Mouse (Mus musculus) layer of hippocampus, adult 2 months (tissue): Measurements from ENCODE around the gene Zfp213. TPM values are rescaled to one million over a fixed set of nuclear protein-coding genes. Genes with fewer than 3 reads are reported as not detected.
"Not testable (repeated sequence)": the region's sequence is repeated elsewhere in the genome, so short reads cannot be mapped to it uniquely, and the experiment has no call there.

Source experiments
- DNase-seq, 2 experiments: peaks; one replicate each; pipeline ENCODE4 v3.0.0; 2022; ENCODE audit warnings: low spot score in 2 of 2
- H3K27ac ChIP-seq: fragments of 200-600 bp; 2 replicates; pipeline ENCODE4 v1.8.1; 2022
- H3K4me3 ChIP-seq: fragments of 200-600 bp; 2 replicates; pipeline ENCODE4 v1.8.1; 2022; ENCODE audit warnings: mild to moderate bottlenecking
- CTCF ChIP-seq: fragments of 200-600 bp; conservative IDR thresholded peaks from 2 replicates; pipeline ENCODE4 v1.8.1; 2022; ENCODE audit warnings: antibody characterized with exemption, mild to moderate bottlenecking, moderate library complexity
- total RNA-seq, 2 experiments: library from RNA; stranded (reverse); gene quantifications; 2 replicates each; pipeline ENCODE4 v1.2.3; 2021

The Zfp213 gene
- total RNA-seq, 2 experiments from 2014 or later, result 5.7 to 6.9 TPM

GRCm38 (mm10) chr17:23598582-23599552, 34.8 kb upstream of the Zfp213 start, which contains the start of gene Zfp13:
TSS of gene Zfp13 (minus strand) at chr17:23599487.
- peak; percentile 68 to 90 for DNase-seq
- H3K27ac ChIP-seq, result peak within 1 kb of the TSS; percentile 88
- peak within 1 kb of the TSS; percentile 48 for H3K4me3 ChIP-seq
- TF ChIP-seq CTCF, result no peak

DNA sequence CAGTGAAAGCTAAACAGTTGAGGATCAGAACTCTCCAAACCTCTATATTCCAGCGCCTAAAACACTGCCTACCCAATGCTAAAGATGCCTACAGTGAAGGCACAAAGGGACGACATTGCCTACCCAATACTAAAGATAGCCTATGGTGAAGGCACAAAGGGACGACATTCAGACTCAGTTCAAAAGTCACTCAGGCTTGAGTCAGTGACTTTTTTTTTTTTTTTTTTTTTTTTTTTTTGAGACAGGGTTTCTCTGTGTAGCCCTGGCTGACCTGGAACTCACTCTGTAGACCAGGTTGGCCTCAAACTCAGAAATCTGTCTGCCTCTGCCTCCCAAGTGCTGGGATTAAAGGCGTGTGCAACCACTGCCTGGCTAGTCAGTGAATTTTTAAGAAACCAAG, 31.1 kb upstream of the Zfp213 start:
- not testable (repeated sequence) for DNase-seq, H3K4me3 ChIP-seq, H3K27ac ChIP-seq

GRCm38 (mm10) chr17:23592926-23593300, 28.9 kb upstream of the Zfp213 start:
- no peak for DNase-seq
- peak overlapping the region; percentile 66 for H3K4me3 ChIP-seq
- TF ChIP-seq CTCF, result no peak
- H3K27ac ChIP-seq, result peak overlapping the region; percentile 91

DNA sequence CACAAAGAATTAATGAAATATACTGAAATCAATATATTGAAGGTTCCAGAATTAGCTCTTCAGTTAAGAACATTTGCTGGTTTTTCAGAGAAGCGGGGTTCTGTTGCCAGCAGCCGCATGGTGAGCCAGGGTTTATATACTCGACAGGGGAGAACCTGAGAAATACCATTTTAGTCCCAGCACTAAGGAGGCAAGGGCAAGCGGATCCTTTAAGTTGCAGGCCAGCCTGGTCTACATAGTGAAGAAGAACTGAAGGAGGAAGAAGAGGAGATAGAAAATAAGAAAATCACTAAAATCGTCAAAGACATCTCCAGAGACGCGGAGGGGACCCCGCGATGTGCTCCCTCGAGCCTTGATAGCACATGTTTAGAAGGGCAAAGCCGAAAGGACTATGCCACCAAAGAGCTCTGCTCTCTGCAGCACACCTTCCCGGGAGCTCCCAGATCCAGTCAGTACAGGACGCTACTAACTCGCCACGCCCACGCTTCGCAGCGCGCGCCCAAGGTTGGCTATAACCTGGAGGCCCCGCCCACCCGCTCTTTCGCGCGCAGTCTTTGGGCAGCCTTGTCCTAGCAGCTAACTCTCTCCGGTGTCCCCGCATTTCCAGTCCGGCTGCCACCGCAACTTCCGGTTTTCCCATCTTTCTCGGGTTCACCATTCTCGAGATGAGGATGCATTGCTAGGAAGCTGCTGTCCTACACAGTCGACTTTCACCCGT, 28.3 kb upstream of the Zfp213 start:
- Histone ChIP-seq H3K27ac (peak overlapping the region; percentile 91), H3K4me3 (peak overlapping the region; percentile 66)
- DNase-seq, result peak; percentile 94 to 95
- TF ChIP-seq CTCF, result no peak

- Histone ChIP-seq H3K27ac (no peak overlapping the region), H3K4me3 (no peak overlapping the region)
- no peak for TF ChIP-seq CTCF
- no peak for DNase-seq
Observed at GRCm38 (mm10) chr17:23587253-23587652, 23.2 kb upstream of the Zfp213 start.

DNA sequence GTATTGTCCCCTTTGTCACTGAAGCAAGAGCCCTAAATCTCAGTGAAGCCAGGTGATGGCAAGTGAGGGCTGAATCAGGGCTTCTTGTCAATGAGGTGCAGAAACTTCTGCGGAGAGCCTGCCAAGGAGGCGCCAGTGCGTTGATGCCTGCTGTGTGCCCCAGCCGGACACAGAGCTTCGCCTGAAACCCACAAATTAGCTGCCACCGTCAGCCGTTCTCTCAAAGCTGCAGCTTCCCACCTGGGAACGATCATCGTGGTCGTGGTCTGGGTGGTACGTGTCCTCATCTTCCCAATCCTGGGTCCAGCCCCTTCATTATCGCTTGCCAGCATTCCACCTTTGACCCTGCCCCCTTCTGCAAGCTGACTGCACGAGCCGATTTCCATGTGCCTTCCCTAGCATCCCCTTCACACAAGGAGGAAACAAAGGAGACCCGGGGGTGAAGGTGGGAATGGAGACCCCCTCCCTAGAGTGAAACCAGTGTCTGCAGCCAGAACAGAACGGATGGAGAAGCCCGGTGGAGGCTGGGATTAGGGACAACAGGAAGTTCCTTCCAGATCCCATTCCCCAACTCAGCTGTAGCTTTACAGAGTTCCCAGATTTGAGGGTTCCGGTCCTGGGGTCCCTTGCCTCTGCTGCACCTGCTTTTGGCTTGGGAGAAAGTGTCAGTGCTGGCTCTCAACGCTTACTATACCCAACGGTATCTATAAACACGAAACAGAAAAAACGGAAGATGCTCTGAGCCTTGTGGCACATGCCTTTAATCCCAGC, 21.9 kb upstream of the Zfp213 start:
- TF ChIP-seq CTCF, result no peak
- DNase-seq, result peak; percentile 81 to 82
- Histone ChIP-seq H3K4me3 (peak overlapping the region; percentile 66), H3K27ac (peak overlapping the region; percentile 73)

DNA sequence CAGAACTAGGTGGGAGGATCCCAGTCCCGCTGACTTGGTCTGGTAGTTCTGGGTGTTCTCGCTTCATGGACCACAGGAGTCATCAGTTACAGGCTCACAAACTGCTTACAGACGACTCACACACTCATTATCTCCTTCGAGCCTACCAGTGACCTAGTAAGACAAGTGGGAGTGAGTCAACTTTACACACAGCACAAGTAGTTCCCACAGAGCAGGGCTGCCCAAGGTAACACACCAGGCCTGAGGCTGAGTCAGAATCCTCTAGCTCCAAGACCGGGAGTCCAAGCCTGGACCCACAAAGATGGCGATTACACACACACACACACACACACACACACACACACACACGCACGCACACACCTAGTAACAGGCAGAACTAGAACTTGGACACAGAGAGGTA, 20.7 kb upstream of the Zfp213 start:
- H3K4me3 ChIP-seq, result no peak overlapping the region; the same call in 1 of the 2 replicates
- no peak for DNase-seq
- TF ChIP-seq CTCF, result no peak
- no peak overlapping the region for H3K27ac ChIP-seq

DNA sequence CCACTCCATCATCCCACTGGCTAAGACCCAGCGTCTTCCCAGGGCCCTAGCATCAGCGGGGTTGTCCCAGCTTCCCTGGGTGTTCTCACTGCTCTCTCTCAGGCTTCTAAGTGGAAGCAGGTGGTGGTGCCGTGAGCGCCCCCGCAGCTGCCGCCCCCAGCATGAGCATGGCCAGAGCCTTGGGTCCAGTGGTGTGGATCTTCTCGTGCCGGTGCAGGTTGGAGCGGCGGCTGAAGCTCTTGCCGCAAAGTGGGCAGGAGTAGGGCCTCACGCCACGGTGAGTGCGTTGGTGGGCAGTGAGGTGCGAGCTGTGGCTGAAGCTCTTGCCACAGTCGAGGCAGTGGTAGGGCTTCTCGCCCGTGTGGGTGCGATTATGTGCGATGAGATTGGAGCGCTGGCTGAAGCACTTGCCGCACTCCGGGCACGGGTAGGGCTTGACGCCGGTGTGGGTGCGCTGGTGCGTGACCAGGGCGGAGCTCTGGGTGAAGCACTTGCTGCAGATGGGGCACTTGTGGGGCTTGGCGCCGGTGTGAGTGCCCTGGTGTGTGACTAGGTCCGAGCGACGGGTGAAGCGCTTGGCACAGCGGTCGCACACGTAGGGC, 12.0 kb upstream of the Zfp213 start:
- DNase-seq, result no peak
- no peak overlapping the region for H3K4me3 ChIP-seq
- H3K27ac ChIP-seq, result no peak overlapping the region
- no peak for TF ChIP-seq CTCF

- no peak for DNase-seq
- no peak for TF ChIP-seq CTCF
- Histone ChIP-seq H3K4me3 (no peak overlapping the region), H3K27ac (no peak overlapping the region)
Observed at GRCm38 (mm10) chr17:23574130-23574529, 10.1 kb upstream of the Zfp213 start.

- peak; percentile 59 for TF ChIP-seq CTCF
- DNase-seq, result no peak
Observed at GRCm38 (mm10) chr17:23572059-23572458, 8.0 kb upstream of the Zfp213 start.

DNA sequence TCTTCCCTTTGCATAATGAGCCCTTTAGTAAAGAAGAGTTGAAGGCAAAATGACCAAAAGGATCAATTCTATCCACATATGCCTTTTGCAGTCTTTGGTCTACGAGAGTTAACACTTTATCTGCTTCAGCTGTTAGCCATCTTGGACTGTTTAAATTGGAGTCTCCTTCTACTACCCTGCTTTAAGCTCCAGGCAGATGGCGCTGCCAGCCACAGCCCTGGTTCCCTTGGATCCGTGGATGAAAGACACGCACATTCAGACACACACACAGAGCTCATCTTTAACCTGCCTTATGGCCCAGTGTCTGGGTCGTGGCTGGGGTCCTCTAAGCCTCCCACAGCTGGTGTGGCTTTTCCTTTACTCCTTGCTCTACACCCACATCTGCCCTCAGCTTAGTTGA, 7.0 kb upstream of the Zfp213 start:
- no peak for DNase-seq
- peak; percentile 65 for TF ChIP-seq CTCF

More at GRCm38 (mm10) chr17:23572059-23572458, 8.0 kb upstream of the Zfp213 start:
- Histone ChIP-seq H3K27ac (no peak overlapping the region), H3K4me3 (no peak overlapping the region)

DNA sequence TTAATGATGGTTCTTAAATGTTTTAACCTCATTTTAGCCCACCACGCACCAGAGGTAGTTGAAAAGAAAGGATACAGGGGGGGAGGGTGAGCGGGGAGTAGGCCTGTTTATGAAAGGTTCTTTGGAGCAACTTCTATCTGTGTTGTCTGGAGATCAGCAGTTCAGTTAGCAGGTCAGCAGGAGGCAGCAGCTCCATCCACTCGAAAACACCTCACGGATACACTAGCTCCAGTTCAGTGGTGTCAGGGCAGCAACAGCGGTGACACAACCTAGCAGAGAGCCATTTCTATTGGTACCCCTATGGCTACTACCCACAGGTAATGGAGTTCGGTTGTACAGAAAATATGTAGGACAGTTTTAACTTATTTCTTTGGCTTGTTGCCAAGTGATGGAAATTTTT, 6.0 kb upstream of the Zfp213 start:
- no peak overlapping the region for H3K4me3 ChIP-seq
- H3K27ac ChIP-seq, result no peak overlapping the region
- DNase-seq, result no peak
- TF ChIP-seq CTCF, result peak; percentile 75

More for the DNA sequence above, 7.0 kb upstream of the Zfp213 start:
- no peak overlapping the region for H3K27ac ChIP-seq
- no peak overlapping the region for H3K4me3 ChIP-seq
